Mouse (Mus musculus) midbrain, embryonic 11.5 days (tissue): Measurements from ENCODE around the gene Map2k5. TPM values are rescaled to one million over a fixed set of nuclear protein-coding genes. Genes with fewer than 3 reads are reported as not detected.

Source experiments
- ATAC-seq: fragments of 200-750 bp; cut with Nextera tagmentation; 2 replicates; pipeline ENCODE4 v1.8.0; 2017; ENCODE audit warnings: moderate TSS enrichment, moderate library complexity; ENCODE audit not compliant: low FRiP score
- DNase-seq: peaks from one replicate; pipeline ENCODE4 v3.0.0; 2015; ENCODE audit warnings: low spot score; ENCODE audit errors: missing footprints
- H3K27ac ChIP-seq: fragments of 300-500 bp; sonication (generic); 2 replicates; pipeline ENCODE4 v1.5.1; 2014; ENCODE audit warnings: low read depth, low read length
- H3K27me3 ChIP-seq: fragments of 300-500 bp; sonication (generic); 2 replicates; pipeline ENCODE4 v1.6.1; 2014; ENCODE audit warnings: mild to moderate bottlenecking, low read length, moderate library complexity, mixed read lengths; ENCODE audit not compliant: control insufficient read depth, insufficient read depth
- H3K36me3 ChIP-seq: fragments of 300-500 bp; sonication (generic); 2 replicates; pipeline ENCODE4 v1.6.1; 2014; ENCODE audit warnings: mild to moderate bottlenecking, low read length, moderate library complexity, mixed read lengths; ENCODE audit not compliant: control insufficient read depth, insufficient read depth
- H3K4me1 ChIP-seq: fragments of 300-500 bp; sonication (generic); 2 replicates; pipeline ENCODE4 v1.6.1; 2014; ENCODE audit warnings: low read length; ENCODE audit not compliant: control insufficient read depth, insufficient read depth
- H3K4me2 ChIP-seq: fragments of 300-500 bp; sonication (generic); 2 replicates; pipeline ENCODE4 v1.6.1; 2014; ENCODE audit warnings: mild to moderate bottlenecking, moderate library complexity
- H3K4me3 ChIP-seq: fragments of 300-500 bp; sonication (generic); 2 replicates; pipeline ENCODE4 v1.5.1; 2014; ENCODE audit warnings: low read depth, low read length
- H3K9ac ChIP-seq: fragments of 300-500 bp; sonication (generic); 2 replicates; pipeline ENCODE4 v1.6.1; 2014; ENCODE audit warnings: low read length
- H3K9me3 ChIP-seq: fragments of 300-500 bp; sonication (generic); 2 replicates; pipeline ENCODE4 v1.6.1; 2016; ENCODE audit warnings: low read length; ENCODE audit not compliant: control insufficient read depth
- WGBS: fragments of 180-500 bp; shearing (Covaris S2); extraction: QIAGEN DNeasy Blood & Tissue Kit; methylation state at CpG from one replicate; pipeline ENCODE4 v1.1.7; 2014; 5-methylcytosine and 5-hydroxymethylcytosine counted together
- polyA plus RNA-seq: library from polyadenylated mRNA; unstranded; fragments of >200 nt; fragmentation: Nextera tagmentation; extraction: Ambion mirVana; gene quantifications from 2 replicates; pipeline ENCODE4 v1.2.1, GENCODE M21; 2014

The Map2k5 gene
- polyA plus RNA-seq, 1 experiment from 2014 or later: 36.9 TPM

GRCm38 (mm10) chr9:63382761-63383160 is 5.1 kb upstream of the Map2k5 start:
- ATAC-seq: no peak
- H3K4me1 ChIP-seq: peaks cover 3% of the 10 kb centered on the region; the same call in 1 of the 2 replicates

DNA sequence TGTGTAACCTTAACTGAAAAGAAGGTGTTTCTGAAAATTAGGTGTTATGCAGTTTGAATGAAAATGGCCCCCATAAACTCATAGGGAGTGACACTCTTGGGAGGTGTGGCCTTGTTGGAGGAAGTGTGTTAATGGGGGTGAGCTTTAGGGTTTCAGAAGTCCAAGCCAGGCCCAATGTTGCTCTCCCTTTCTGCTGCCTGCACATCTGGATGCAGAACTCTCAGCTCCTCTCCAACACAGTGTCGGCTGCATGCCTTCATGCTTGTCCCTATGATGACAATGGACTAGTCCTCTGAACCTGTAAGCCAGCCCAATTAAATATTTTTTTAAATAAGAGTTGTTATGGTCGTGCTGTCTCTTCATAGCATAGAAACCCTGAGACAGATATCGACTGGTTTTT is 2.6 kb upstream of the Map2k5 start:
- Histone ChIP-seq H3K9ac (no peak overlapping the region), H3K4me1 (peaks cover 13% of the 10 kb centered on the region), H3K27me3 (no peaks in the 10 kb centered on the region), H3K4me3 (no peak overlapping the region), H3K9me3 (no peaks in the 10 kb centered on the region), H3K36me3 (no peaks in the 10 kb centered on the region), H3K27ac (no peak overlapping the region), H3K4me2 (no peak overlapping the region)
- ATAC-seq (no peak), DNase-seq (peak; percentile 67)
- 85% methylated on average over 3 of the region's 3 CpGs for WGBS

More at GRCm38 (mm10) chr9:63382761-63383160, 5.1 kb upstream of the Map2k5 start:
- DNase-seq: peak; percentile 19
- Histone ChIP-seq H3K9me3 (no peaks in the 10 kb centered on the region), H3K4me3 (no peak overlapping the region), H3K27ac (no peak overlapping the region), H3K4me2 (no peak overlapping the region), H3K36me3 (no peaks in the 10 kb centered on the region), H3K27me3 (no peaks in the 10 kb centered on the region), H3K9ac (no peak overlapping the region)
- WGBS: 97% methylated on average over 4 of the region's 4 CpGs

DNA sequence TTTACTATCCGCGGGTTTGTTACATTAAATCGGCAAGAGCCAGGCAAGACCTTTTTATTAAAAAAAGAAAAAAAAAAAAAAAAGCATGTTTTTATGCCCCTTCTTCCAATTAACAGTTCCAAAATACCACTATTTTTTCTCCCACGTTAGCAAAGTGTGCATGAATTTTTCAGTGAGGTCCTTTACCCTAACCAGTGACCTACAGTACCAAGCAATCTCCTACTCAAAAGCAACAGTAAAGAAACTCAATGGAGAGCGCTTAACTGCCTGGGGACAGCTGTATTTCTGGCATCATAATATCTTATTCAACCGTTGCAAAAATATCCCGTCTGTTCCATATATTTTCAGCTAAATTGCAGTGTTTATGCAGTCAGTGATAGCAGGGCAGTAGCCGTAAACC is 472 bp upstream of the Map2k5 start:
- no peak overlapping the region for H3K27ac ChIP-seq
- WGBS: 22% methylated on average over 8 of the region's 8 CpGs

GRCm38 (mm10) chr9:63373315-63373714 is 4.4 kb downstream of the Map2k5 start:
- H3K27ac ChIP-seq: no peak overlapping the region
- H3K4me1 ChIP-seq: peaks cover 10% of the 10 kb centered on the region
- H3K4me2 ChIP-seq: no peak overlapping the region
- WGBS: 92% methylated on average over 2 of the region's 2 CpGs
- DNase-seq (no peak), ATAC-seq (no peak)
- no peaks in the 10 kb centered on the region for H3K9me3 ChIP-seq
- no peaks in the 10 kb centered on the region; the same call in 1 of the 2 replicates for H3K36me3 ChIP-seq
- no peak overlapping the region for H3K4me3 ChIP-seq
- H3K9ac ChIP-seq: no peak overlapping the region
- no peaks in the 10 kb centered on the region for H3K27me3 ChIP-seq

More for the DNA sequence above, 472 bp upstream of the Map2k5 start:
- no peaks in the 10 kb centered on the region for H3K9me3 ChIP-seq
- H3K27me3 ChIP-seq: no peaks in the 10 kb centered on the region
- ATAC-seq (no peak; the same call in 1 of the 2 replicates), DNase-seq (peak; percentile 87)
- peak overlapping the region; percentile 70 for H3K4me3 ChIP-seq
- peaks cover 13% of the 10 kb centered on the region for H3K4me1 ChIP-seq
- H3K4me2 ChIP-seq: peak overlapping the region; percentile 42
- H3K9ac ChIP-seq: peak overlapping the region; percentile 82
- H3K36me3 ChIP-seq: no peaks in the 10 kb centered on the region

- WGBS: 65% methylated on average over 8 of the region's 8 CpGs
- DNase-seq (peak; percentile 68), ATAC-seq (no peak)
- H3K36me3 ChIP-seq: no peaks in the 10 kb centered on the region; the same call in 1 of the 2 replicates
- no peaks in the 10 kb centered on the region for H3K27me3 ChIP-seq
- H3K27ac ChIP-seq: no peak overlapping the region
- H3K4me3 ChIP-seq: no peak overlapping the region
- no peak overlapping the region for H3K4me2 ChIP-seq
- H3K9ac ChIP-seq: no peak overlapping the region
- H3K4me1 ChIP-seq: peaks cover 10% of the 10 kb centered on the region
- H3K9me3 ChIP-seq: no peaks in the 10 kb centered on the region
Measured at GRCm38 (mm10) chr9:63372541-63372940, 5.2 kb downstream of the Map2k5 start.

GRCm38 (mm10) chr9:63360410-63360809 is 17.3 kb downstream of the Map2k5 start:
- H3K4me2 ChIP-seq: no peak overlapping the region
- no peaks in the 10 kb centered on the region for H3K4me1 ChIP-seq
- DNase-seq (peak; percentile 69), ATAC-seq (no peak)
- no peak overlapping the region for H3K27ac ChIP-seq
- no peaks in the 10 kb centered on the region for H3K27me3 ChIP-seq
- 51% methylated on average over 3 of the region's 3 CpGs for WGBS
- H3K9me3 ChIP-seq: no peaks in the 10 kb centered on the region
- no peak overlapping the region for H3K4me3 ChIP-seq
- no peak overlapping the region for H3K9ac ChIP-seq
- no peaks in the 10 kb centered on the region for H3K36me3 ChIP-seq

- H3K27me3 ChIP-seq: no peaks in the 10 kb centered on the region
- H3K4me2 ChIP-seq: no peak overlapping the region
- no peak overlapping the region for H3K4me3 ChIP-seq
- ATAC-seq (no peak), DNase-seq (no peak)
- no peaks in the 10 kb centered on the region for H3K36me3 ChIP-seq
- no peaks in the 10 kb centered on the region for H3K9me3 ChIP-seq
- no peak overlapping the region for H3K27ac ChIP-seq
- WGBS: 93% methylated on average over 5 of the region's 5 CpGs
- H3K9ac ChIP-seq: no peak overlapping the region
- H3K4me1 ChIP-seq: no peaks in the 10 kb centered on the region
Measured at GRCm38 (mm10) chr9:63359016-63359415, 18.7 kb downstream of the Map2k5 start.

DNA sequence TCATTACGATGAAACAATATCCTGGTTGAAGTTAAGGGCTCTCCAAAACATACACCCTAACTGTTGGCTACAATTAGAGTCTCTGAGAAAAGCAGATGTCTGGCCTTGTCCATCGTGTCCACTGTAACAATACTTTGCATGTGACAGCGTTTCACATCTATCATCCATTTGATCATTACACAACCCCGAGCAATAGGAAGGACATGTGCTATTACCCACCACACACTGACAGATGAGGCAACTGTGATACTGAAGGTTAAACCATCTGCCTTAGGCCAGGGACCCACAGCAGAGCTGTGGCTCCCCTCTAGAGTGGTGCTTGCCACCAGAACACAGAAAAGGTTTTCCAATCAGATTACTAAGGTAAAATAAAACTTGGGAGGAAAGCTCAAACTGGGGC is 21.0 kb downstream of the Map2k5 start:
- H3K9ac ChIP-seq: no peak overlapping the region
- no peaks in the 10 kb centered on the region for H3K9me3 ChIP-seq
- WGBS: 94% methylated on average over 4 of the region's 4 CpGs
- H3K4me2 ChIP-seq: no peak overlapping the region
- no peak overlapping the region for H3K4me3 ChIP-seq
- ATAC-seq: no peak
- DNase-seq: peak; percentile 12
- H3K36me3 ChIP-seq: no peaks in the 10 kb centered on the region
- no peaks in the 10 kb centered on the region for H3K27me3 ChIP-seq
- H3K4me1 ChIP-seq: no peaks in the 10 kb centered on the region
- no peak overlapping the region for H3K27ac ChIP-seq

- WGBS: 96% methylated on average over 9 of the region's 9 CpGs
- Histone ChIP-seq H3K27me3 (no peaks in the 10 kb centered on the region), H3K36me3 (no peaks in the 10 kb centered on the region), H3K9me3 (no peaks in the 10 kb centered on the region), H3K27ac (no peak overlapping the region), H3K4me3 (no peak overlapping the region), H3K4me2 (no peak overlapping the region), H3K9ac (no peak overlapping the region), H3K4me1 (no peaks in the 10 kb centered on the region)
- ATAC-seq (no peak), DNase-seq (peak; percentile 2)
Measured at GRCm38 (mm10) chr9:63356278-63356677, 21.4 kb downstream of the Map2k5 start.
